Comparison of ENCODE assay signal across 15 mouse cellular contexts in genomic region chr3:89795746-89796145, GRCm38 (mm10). TPM values are rescaled to one million over a fixed set of nuclear protein-coding genes. Genes with fewer than 3 reads are reported as not detected.
DNase-seq lines count a peak whose midpoint lies in the region; ATAC-seq and TF ChIP-seq lines count a peak whose summit lies in the region.
"Had no signal": no experiment of that assay in that cellular context is flagged by ENCODE, and none has a peak within 500 bp of the region (broad histone marks: within the 10 kb centered on the region; RNA-seq: fewer than 3 reads in every experiment).

No protein-coding gene starts in this region.

- no peak overlapping the region for H3K9ac ChIP-seq in hindbrain, postnatal 0 days (replicated peaks; ENCODE audit: low read length)
- H3K9ac ChIP-seq in hindbrain, embryonic 13.5 days, result no peak overlapping the region
- H3K9ac ChIP-seq in ES-Bruce4 (ENCODE audit: low read depth, poor library complexity, severe bottlenecking), result no peak overlapping the region
- H3K9ac ChIP-seq: embryonic facial prominence, embryonic 15.5 days; intestine, embryonic 15.5 days; midbrain, embryonic 13.5 days; neural tube, embryonic 13.5 days had no signal

- peak; percentile 11 for DNase-seq in hindbrain, postnatal 0 days (ENCODE audit: low spot score)
- peak; percentile 58 for DNase-seq in 3134 (ENCODE audit: extremely low read depth, insufficient read length, low spot score)
- no peak for DNase-seq in urinary bladder, postnatal 25 days (ENCODE audit: low spot score)
- DNase-seq in ovary, adult 18-20 months (ENCODE audit: low spot score), result no peak
- no peak for DNase-seq in cerebellum, postnatal 14 days
- DNase-seq: adrenal gland, adult 8-10 months; cerebellum, adult 18-20 months had no signal

- H3K4me1 ChIP-seq in hindbrain, postnatal 0 days (ENCODE audit: insufficient read depth, low read length), result no peaks in the 10 kb centered on the region
- no peaks in the 10 kb centered on the region for H3K4me1 ChIP-seq in hindbrain, embryonic 13.5 days (replicated peaks)
- H3K4me1 ChIP-seq in ES-Bruce4 (ENCODE audit: control insufficient read depth, insufficient read depth, low read length), result no peaks in the 10 kb centered on the region
- peaks cover 5% of the 10 kb centered on the region; the same call in 1 of the 2 replicates for H3K4me1 ChIP-seq in embryonic fibroblast, embryonic 13.5 days (ENCODE audit: control insufficient read depth, insufficient read depth, low read length)
- H3K4me1 ChIP-seq: embryonic facial prominence, embryonic 15.5 days had no signal

- H3K4me2 ChIP-seq in hindbrain, postnatal 0 days (ENCODE audit: low read depth, low read length), result no peak overlapping the region
- H3K4me2 ChIP-seq in hindbrain, embryonic 13.5 days, result no peak overlapping the region
- H3K4me2 ChIP-seq: embryonic facial prominence, embryonic 15.5 days; intestine, embryonic 15.5 days; midbrain, embryonic 13.5 days; neural tube, embryonic 13.5 days had no signal

- 53% methylated on average over 5 of the region's 5 CpGs for WGBS in hindbrain, postnatal 0 days
- 72% methylated on average over 5 of the region's 5 CpGs for whole genome bisulfite sequencing in hindbrain, embryonic 13.5 days

- no peak for TF ChIP-seq EP300 in ES-Bruce4 (IDR thresholded peaks at IDR 0.05; ENCODE audit: insufficient read depth, low read depth, low read length)

- H3K9me3 ChIP-seq in hindbrain, postnatal 0 days (ENCODE audit: low read length), result no peaks in the 10 kb centered on the region
- no peaks in the 10 kb centered on the region for H3K9me3 ChIP-seq in hindbrain, embryonic 13.5 days
- no peaks in the 10 kb centered on the region for H3K9me3 ChIP-seq in ES-Bruce4 (replicated peaks; ENCODE audit: control insufficient read depth, insufficient read depth, low read length, poor library complexity, severe bottlenecking)
- H3K9me3 ChIP-seq: embryonic facial prominence, embryonic 15.5 days; intestine, embryonic 15.5 days; midbrain, embryonic 13.5 days; neural tube, embryonic 13.5 days had no signal

- TF ChIP-seq POLR2A in ES-Bruce4 (IDR thresholded peaks at IDR 0.05; ENCODE audit: insufficient read depth, low read length), result no peak
- no peak for TF ChIP-seq POLR2A in embryonic fibroblast, embryonic 13.5 days (IDR thresholded peaks at IDR 0.05; ENCODE audit: low read depth, low read length)

- H3K36me3 ChIP-seq in hindbrain, postnatal 0 days (ENCODE audit: insufficient read depth, low read length), result no peaks in the 10 kb centered on the region
- H3K36me3 ChIP-seq in hindbrain, embryonic 13.5 days, result no peaks in the 10 kb centered on the region
- no peaks in the 10 kb centered on the region for H3K36me3 ChIP-seq in ES-Bruce4 (ENCODE audit: control insufficient read depth, insufficient read depth, low read length, poor library complexity, severe bottlenecking)
- H3K36me3 ChIP-seq: embryonic facial prominence, embryonic 15.5 days; intestine, embryonic 15.5 days; midbrain, embryonic 13.5 days; neural tube, embryonic 13.5 days had no signal

- H3K4me3 ChIP-seq in hindbrain, postnatal 0 days (ENCODE audit: low read length), result no peak overlapping the region
- no peak overlapping the region for H3K4me3 ChIP-seq in hindbrain, embryonic 13.5 days
- no peak overlapping the region for H3K4me3 ChIP-seq in ES-Bruce4 (ENCODE audit: low read depth, low read length)
- H3K4me3 ChIP-seq in embryonic fibroblast, embryonic 13.5 days (ENCODE audit: insufficient read depth, low read length), result no peak overlapping the region
- H3K4me3 ChIP-seq: embryonic facial prominence, embryonic 15.5 days; intestine, embryonic 15.5 days; midbrain, embryonic 13.5 days; neural tube, embryonic 13.5 days had no signal

- no peaks in the 10 kb centered on the region for H3K27me3 ChIP-seq in hindbrain, postnatal 0 days (ENCODE audit: insufficient read depth, low read length)
- no peaks in the 10 kb centered on the region for H3K27me3 ChIP-seq in hindbrain, embryonic 13.5 days
- no peaks in the 10 kb centered on the region for H3K27me3 ChIP-seq in ES-Bruce4 (ENCODE audit: control insufficient read depth, insufficient read depth, low read length, poor library complexity, severe bottlenecking)
- H3K27me3 ChIP-seq: embryonic facial prominence, embryonic 15.5 days; intestine, embryonic 15.5 days; midbrain, embryonic 13.5 days; neural tube, embryonic 13.5 days had no signal

- no peak overlapping the region for H3K27ac ChIP-seq in hindbrain, postnatal 0 days
- H3K27ac ChIP-seq in hindbrain, embryonic 13.5 days, result no peak overlapping the region
- H3K27ac ChIP-seq in ES-Bruce4 (ENCODE audit: insufficient read depth, low read length), result 0 out of 2 replicates have a peak overlapping the region, but pooled peaks have one; percentile 2
- no peak overlapping the region for H3K27ac ChIP-seq in embryonic fibroblast, embryonic 13.5 days (ENCODE audit: insufficient read depth, low read length)
- H3K27ac ChIP-seq: embryonic facial prominence, embryonic 15.5 days; midbrain, embryonic 13.5 days; neural tube, embryonic 13.5 days had no signal

- ATAC-seq in hindbrain, postnatal 0 days, result no peak
- no peak for ATAC-seq in hindbrain, embryonic 13.5 days (ENCODE audit: low FRiP score)
- ATAC-seq: forebrain, embryonic 16.5 days; intestine, embryonic 15.5 days; midbrain, embryonic 13.5 days had no signal

- TF ChIP-seq CTCF in hindbrain, postnatal 0 days (IDR thresholded peaks at IDR 0.05; ENCODE audit: low read depth), result peak; percentile 45
- peak; percentile 30 for TF ChIP-seq CTCF in ES-Bruce4 (IDR thresholded peaks at IDR 0.05; ENCODE audit: low read depth, low read length)
- peak; percentile 21; the same call in 1 of the 2 replicates for TF ChIP-seq CTCF in embryonic fibroblast, embryonic 13.5 days (IDR thresholded peaks at IDR 0.05; ENCODE audit: borderline replicate concordance, insufficient read depth, low read length)

RNA-seq across cellular contexts. Expression of gene Ube2q1, which starts 22.3 kb away (rescaled TPM):
- 50.7 and 53.2 TPM in 2 replicates for total RNA-seq in hindbrain, postnatal 0 days (2014; rRNA removed)
- polyA plus RNA-seq in hindbrain, postnatal 0 days (2015; fragmentation: Nextera tagmentation; extraction: Ambion mirVana), result 9.2 and 9.5 TPM in 2 replicates
- 13.5 and 14.4 TPM in 2 replicates for polyA plus RNA-seq in hindbrain, embryonic 13.5 days (2015; fragmentation: Nextera tagmentation; extraction: Ambion mirVana)
- 86.8 and 104 TPM in 2 replicates for polyA plus RNA-seq in ES-Bruce4 (2011; ENCODE audit: insufficient read depth, insufficient read length, low read depth, missing spikeins)
- polyA plus RNA-seq in embryonic fibroblast, embryonic 13.5 days (2011; ENCODE audit: insufficient read length, low read depth, missing spikeins), result 77.4 and 84.9 TPM in 2 replicates

RNA-seq across cellular contexts. Expression of gene Chrnb2, which starts 31.3 kb away (rescaled TPM):
- 40.3 and 45.6 TPM in 2 replicates for total RNA-seq in hindbrain, postnatal 0 days (2014; rRNA removed)
- 16.2 and 16.5 TPM in 2 replicates for polyA plus RNA-seq in hindbrain, postnatal 0 days (2015; fragmentation: Nextera tagmentation; extraction: Ambion mirVana)
- 28.1 and 30.7 TPM in 2 replicates for polyA plus RNA-seq in hindbrain, embryonic 13.5 days (2015; fragmentation: Nextera tagmentation; extraction: Ambion mirVana)
- 0.67 and 0.68 TPM in 2 replicates for polyA plus RNA-seq in ES-Bruce4 (2011; ENCODE audit: insufficient read depth, insufficient read length, low read depth, missing spikeins)
- polyA plus RNA-seq in embryonic fibroblast, embryonic 13.5 days (2011; ENCODE audit: insufficient read length, low read depth, missing spikeins), result 0.22 and 0.39 TPM in 2 replicates

RNA-seq across cellular contexts. Expression of gene She, which starts 35.4 kb away (rescaled TPM):
- 1.9 and 2.8 TPM in 2 replicates for total RNA-seq in hindbrain, postnatal 0 days (2014; rRNA removed)
- 0.98 and 1.1 TPM in 2 replicates for polyA plus RNA-seq in hindbrain, postnatal 0 days (2015; fragmentation: Nextera tagmentation; extraction: Ambion mirVana)
- 1.7 and 2.1 TPM in 2 replicates for polyA plus RNA-seq in hindbrain, embryonic 13.5 days (2015; fragmentation: Nextera tagmentation; extraction: Ambion mirVana)
- polyA plus RNA-seq in ES-Bruce4 (2011; ENCODE audit: insufficient read depth, insufficient read length, low read depth, missing spikeins), result 4.2 and 4.4 TPM in 2 replicates
- 0.17 TPM in 1 of 2 replicates, not detected in the other for polyA plus RNA-seq in embryonic fibroblast, embryonic 13.5 days (2011; ENCODE audit: insufficient read length, low read depth, missing spikeins)

Comparison
In these comparisons a context has a peak if more than half of its experiments do, and no peak if none do; other contexts are left out.
1. DNase-seq: peak in hindbrain, postnatal 0 days (single experiment) and 3134 (single experiment); none in urinary bladder, postnatal 25 days (single experiment), ovary, adult 18-20 months (single experiment) and cerebellum, postnatal 14 days (0 of 2).
2. RNA of gene Chrnb2, which starts 31.3 kb away (polyA plus RNA-seq): 28.1 to 30.7 TPM in hindbrain, embryonic 13.5 days and 16.2 to 16.5 TPM in hindbrain, postnatal 0 days; 0.67 to 0.68 TPM in ES-Bruce4 and 0.22 to 0.39 TPM in embryonic fibroblast, embryonic 13.5 days; every median in the first group is over 10 times any median in the second.
3. Peak in every context shown above with its lines, with median percentiles within 50 percentile points of each other: CTCF ChIP-seq.